Mouse (Mus musculus): ENCODE results near the gene Desi1. TPM values are rescaled to one million over a fixed set of nuclear protein-coding genes. Genes with fewer than 3 reads are reported as not detected.
"Not testable (repeated sequence)": the region's sequence is repeated elsewhere in the genome, so short reads cannot be mapped to it uniquely, and the experiment has no call there.

The Desi1 gene
- polyA plus RNA-seq, 1 experiment from 2014 or later: 45.4 TPM

GRCm38 (mm10) chr15:81975156-81975555 lies 58.5 kb downstream of the Desi1 start:
- 94% methylated on average over 8 of the region's 8 CpGs for WGBS
- H3K4me1 ChIP-seq (replicated peaks; ENCODE audit: control insufficient read depth, insufficient read depth, low read length); H3K4me2 ChIP-seq (ENCODE audit: low read length); H3K36me3 ChIP-seq (ENCODE audit: control insufficient read depth, insufficient read depth); H3K4me3 ChIP-seq (replicated peaks; ENCODE audit: low read length); H3K27ac ChIP-seq (ENCODE audit: low read length); H3K9me3 ChIP-seq (ENCODE audit: control insufficient read depth, low read length); ATAC-seq; H3K9ac ChIP-seq (replicated peaks; ENCODE audit: low read depth, low read length); H3K27me3 ChIP-seq (replicated peaks; ENCODE audit: control insufficient read depth, insufficient read depth, low read length): not testable (repeated sequence)

- not testable (repeated sequence) for ATAC-seq; H3K4me1 ChIP-seq (replicated peaks; ENCODE audit: control insufficient read depth, insufficient read depth, low read length); H3K27ac ChIP-seq (ENCODE audit: low read length); H3K36me3 ChIP-seq (ENCODE audit: control insufficient read depth, insufficient read depth); H3K27me3 ChIP-seq (replicated peaks; ENCODE audit: control insufficient read depth, insufficient read depth, low read length); H3K9ac ChIP-seq (replicated peaks; ENCODE audit: low read depth, low read length); H3K4me2 ChIP-seq (ENCODE audit: low read length); H3K9me3 ChIP-seq (ENCODE audit: control insufficient read depth, low read length); H3K4me3 ChIP-seq (replicated peaks; ENCODE audit: low read length)
- WGBS: 64% methylated on average over 4 of the region's 4 CpGs
Measured at GRCm38 (mm10) chr15:81970498-81970897, 63.2 kb downstream of the Desi1 start.

GRCm38 (mm10) chr15:81969635-81970034 lies 64.0 kb downstream of the Desi1 start:
- H3K4me1 ChIP-seq (replicated peaks; ENCODE audit: control insufficient read depth, insufficient read depth, low read length); H3K9ac ChIP-seq (replicated peaks; ENCODE audit: low read depth, low read length); H3K27ac ChIP-seq (ENCODE audit: low read length); H3K9me3 ChIP-seq (ENCODE audit: control insufficient read depth, low read length); ATAC-seq; H3K36me3 ChIP-seq (ENCODE audit: control insufficient read depth, insufficient read depth); H3K27me3 ChIP-seq (replicated peaks; ENCODE audit: control insufficient read depth, insufficient read depth, low read length); H3K4me3 ChIP-seq (replicated peaks; ENCODE audit: low read length); H3K4me2 ChIP-seq (ENCODE audit: low read length): not testable (repeated sequence)
- whole genome bisulfite sequencing: 42% methylated on average over 6 of the region's 6 CpGs

- no peaks in the 10 kb centered on the region for H3K4me1 ChIP-seq (replicated peaks; ENCODE audit: control insufficient read depth, insufficient read depth, low read length)
- H3K27ac ChIP-seq (ENCODE audit: low read length): no peak overlapping the region
- peaks cover 5% of the 10 kb centered on the region for H3K9me3 ChIP-seq (ENCODE audit: control insufficient read depth, low read length)
- H3K4me3 ChIP-seq (replicated peaks; ENCODE audit: low read length): no peak overlapping the region
- no peaks in the 10 kb centered on the region for H3K27me3 ChIP-seq (replicated peaks; ENCODE audit: control insufficient read depth, insufficient read depth, low read length)
- no peak overlapping the region for H3K4me2 ChIP-seq (ENCODE audit: low read length)
- H3K36me3 ChIP-seq (ENCODE audit: control insufficient read depth, insufficient read depth): no peaks in the 10 kb centered on the region
- H3K9ac ChIP-seq (replicated peaks; ENCODE audit: low read depth, low read length): no peak overlapping the region
- 68% methylated on average over 7 of the region's 7 CpGs for WGBS
- no peak for ATAC-seq
Measured at GRCm38 (mm10) chr15:81969173-81969572, 64.5 kb downstream of the Desi1 start.

- no peak for ATAC-seq
- no peaks in the 10 kb centered on the region for H3K27me3 ChIP-seq (replicated peaks; ENCODE audit: control insufficient read depth, insufficient read depth, low read length)
- H3K27ac ChIP-seq (ENCODE audit: low read length): no peak overlapping the region
- H3K9me3 ChIP-seq (ENCODE audit: control insufficient read depth, low read length): peaks cover 5% of the 10 kb centered on the region
- no peaks in the 10 kb centered on the region for H3K36me3 ChIP-seq (ENCODE audit: control insufficient read depth, insufficient read depth)
- no peak overlapping the region for H3K4me2 ChIP-seq (ENCODE audit: low read length)
- no peak overlapping the region for H3K9ac ChIP-seq (replicated peaks; ENCODE audit: low read depth, low read length)
- 79% methylated on average over 2 of the region's 2 CpGs for WGBS
- no peak overlapping the region for H3K4me3 ChIP-seq (replicated peaks; ENCODE audit: low read length)
- H3K4me1 ChIP-seq (replicated peaks; ENCODE audit: control insufficient read depth, insufficient read depth, low read length): no peaks in the 10 kb centered on the region
Measured at GRCm38 (mm10) chr15:81968447-81968846, 65.2 kb downstream of the Desi1 start.

GRCm38 (mm10) chr15:81967821-81968220 lies 65.8 kb downstream of the Desi1 start:
- 86% methylated on average over 5 of the region's 5 CpGs for WGBS
- no peaks in the 10 kb centered on the region for H3K27me3 ChIP-seq (replicated peaks; ENCODE audit: control insufficient read depth, insufficient read depth, low read length)
- H3K9ac ChIP-seq (replicated peaks; ENCODE audit: low read depth, low read length): no peak overlapping the region
- H3K4me2 ChIP-seq (ENCODE audit: low read length): no peak overlapping the region
- H3K9me3 ChIP-seq (ENCODE audit: control insufficient read depth, low read length): peaks cover 3% of the 10 kb centered on the region; the same call in 1 of the 2 replicates
- H3K4me1 ChIP-seq (replicated peaks; ENCODE audit: control insufficient read depth, insufficient read depth, low read length): no peaks in the 10 kb centered on the region
- ATAC-seq: no peak
- H3K27ac ChIP-seq (ENCODE audit: low read length): no peak overlapping the region
- no peaks in the 10 kb centered on the region for H3K36me3 ChIP-seq (ENCODE audit: control insufficient read depth, insufficient read depth)
- no peak overlapping the region for H3K4me3 ChIP-seq (replicated peaks; ENCODE audit: low read length)

- Histone ChIP-seq H3K4me1 (replicated peaks; ENCODE audit: control insufficient read depth, insufficient read depth, low read length) (no peaks in the 10 kb centered on the region), H3K9me3 (ENCODE audit: control insufficient read depth, low read length) (no peaks in the 10 kb centered on the region), H3K4me3 (replicated peaks; ENCODE audit: low read length) (no peak overlapping the region), H3K27ac (ENCODE audit: low read length) (no peak overlapping the region), H3K27me3 (replicated peaks; ENCODE audit: control insufficient read depth, insufficient read depth, low read length) (no peaks in the 10 kb centered on the region), H3K9ac (replicated peaks; ENCODE audit: low read depth, low read length) (no peak overlapping the region), H3K4me2 (ENCODE audit: low read length) (no peak overlapping the region), H3K36me3 (ENCODE audit: control insufficient read depth, insufficient read depth) (no peaks in the 10 kb centered on the region)
- ATAC-seq: no peak
- 80% methylated on average over 13 of the region's 14 CpGs for WGBS
Measured at GRCm38 (mm10) chr15:81966062-81966829, 67.4 kb downstream of the Desi1 start.

GRCm38 (mm10) chr15:81964980-81965545 lies 68.6 kb downstream of the Desi1 start:
- Histone ChIP-seq H3K27ac (ENCODE audit: low read length) (no peak overlapping the region), H3K4me2 (ENCODE audit: low read length) (no peak overlapping the region), H3K4me1 (replicated peaks; ENCODE audit: control insufficient read depth, insufficient read depth, low read length) (no peaks in the 10 kb centered on the region; the same call in 1 of the 2 replicates), H3K27me3 (replicated peaks; ENCODE audit: control insufficient read depth, insufficient read depth, low read length) (no peaks in the 10 kb centered on the region), H3K4me3 (replicated peaks; ENCODE audit: low read length) (no peak overlapping the region), H3K36me3 (ENCODE audit: control insufficient read depth, insufficient read depth) (no peaks in the 10 kb centered on the region), H3K9ac (replicated peaks; ENCODE audit: low read depth, low read length) (no peak overlapping the region), H3K9me3 (ENCODE audit: control insufficient read depth, low read length) (no peaks in the 10 kb centered on the region)
- 61% methylated on average over 4 of the region's 4 CpGs for WGBS
- ATAC-seq: no peak

GRCm38 (mm10) chr15:81964262-81964661 lies 69.4 kb downstream of the Desi1 start:
- H3K9ac ChIP-seq (replicated peaks; ENCODE audit: low read depth, low read length): no peak overlapping the region
- ATAC-seq: no peak
- peaks cover 7% of the 10 kb centered on the region for H3K4me1 ChIP-seq (replicated peaks; ENCODE audit: control insufficient read depth, insufficient read depth, low read length)
- no peaks in the 10 kb centered on the region for H3K27me3 ChIP-seq (replicated peaks; ENCODE audit: control insufficient read depth, insufficient read depth, low read length)
- H3K9me3 ChIP-seq (ENCODE audit: control insufficient read depth, low read length): no peaks in the 10 kb centered on the region
- no peaks in the 10 kb centered on the region for H3K36me3 ChIP-seq (ENCODE audit: control insufficient read depth, insufficient read depth)
- H3K4me3 ChIP-seq (replicated peaks; ENCODE audit: low read length): no peak overlapping the region
- WGBS: 83% methylated on average over 1 of the region's 1 CpGs
- H3K27ac ChIP-seq (ENCODE audit: low read length): no peak overlapping the region
- no peak overlapping the region for H3K4me2 ChIP-seq (ENCODE audit: low read length)

All from forebrain, embryonic 16.5 days (tissue).